Mouse (Mus musculus): ENCODE data around the gene Nfkbie.
A peak's percentile ranks its signal among the peaks of the same experiment; 100 is the strongest.

The Nfkbie gene

GRCm38 (mm10) chr17:45580958-45581477 is 25.5 kb downstream of the Nfkbie start:
- DNase-seq (ENCODE audit: low spot score) = no peak

GRCm38 (mm10) chr17:45581567-45581983 is 26.1 kb downstream of the Nfkbie start:
- peak; percentile 88 for DNase-seq (ENCODE audit: low spot score)

GRCm38 (mm10) chr17:45582188-45582587 is 26.7 kb downstream of the Nfkbie start:
- no peak for DNase-seq (ENCODE audit: low spot score)

GRCm38 (mm10) chr17:45582715-45583355 is 27.3 kb downstream of the Nfkbie start:
- DNase-seq (ENCODE audit: low spot score) = no peak

GRCm38 (mm10) chr17:45584096-45584896 is 28.8 kb downstream of the Nfkbie start:
- DNase-seq (ENCODE audit: low spot score) = no peak

GRCm38 (mm10) chr17:45584939-45585678 is 29.6 kb downstream of the Nfkbie start:
- DNase-seq (ENCODE audit: low spot score) = peak; percentile 90

GRCm38 (mm10) chr17:45585725-45586448 is 30.4 kb downstream of the Nfkbie start:
- DNase-seq (ENCODE audit: low spot score) = no peak

- DNase-seq (ENCODE audit: low spot score) = no peak
Measured at GRCm38 (mm10) chr17:45586449-45586837, 30.9 kb downstream of the Nfkbie start.

- DNase-seq (ENCODE audit: low spot score) = no peak
Measured at GRCm38 (mm10) chr17:45588370-45588769, 32.9 kb downstream of the Nfkbie start.

GRCm38 (mm10) chr17:45589236-45589635 is 33.7 kb downstream of the Nfkbie start:
- DNase-seq (ENCODE audit: low spot score) = no peak

GRCm38 (mm10) chr17:45589844-45590243 is 34.3 kb downstream of the Nfkbie start:
- DNase-seq (ENCODE audit: low spot score) = no peak

GRCm38 (mm10) chr17:45590410-45590809 is 34.9 kb downstream of the Nfkbie start:
- DNase-seq (ENCODE audit: low spot score) = no peak

- DNase-seq (ENCODE audit: low spot score) = no peak
Measured at GRCm38 (mm10) chr17:45591701-45592605, 36.5 kb downstream of the Nfkbie start.

GRCm38 (mm10) chr17:45592606-45593431 is 37.3 kb downstream of the Nfkbie start:
- no peak for DNase-seq (ENCODE audit: low spot score)

GRCm38 (mm10) chr17:45593479-45593878 is 38.0 kb downstream of the Nfkbie start:
- no peak for DNase-seq (ENCODE audit: low spot score)

- DNase-seq (ENCODE audit: low spot score) = no peak
Measured at GRCm38 (mm10) chr17:45594195-45594594, 38.7 kb downstream of the Nfkbie start.

- DNase-seq (ENCODE audit: low spot score) = peak; percentile 80
Measured at GRCm38 (mm10) chr17:45594881-45595735, 39.6 kb downstream of the Nfkbie start.

GRCm38 (mm10) chr17:45595736-45596390 is 40.4 kb downstream of the Nfkbie start:
- peak; percentile 17 for DNase-seq (ENCODE audit: low spot score)
